Mouse (Mus musculus) heart, embryonic 10.5 days (tissue): ENCODE results near the gene Kat2a. TPM values are rescaled to one million over a fixed set of nuclear protein-coding genes. Genes with fewer than 3 reads are reported as not detected.

ENCODE experiments used
- DNase-seq: peaks from one replicate; pipeline ENCODE4 v3.0.0-alpha.2; 2017; ENCODE audit warnings: low spot score
- H3K27ac ChIP-seq: fragments of 300-500 bp; sonication (generic); 2 replicates; pipeline ENCODE4 v1.5.1; 2016; ENCODE audit warnings: mild to moderate bottlenecking
- H3K27me3 ChIP-seq: fragments of 300-500 bp; sonication (generic); 2 replicates; pipeline ENCODE4 v1.6.1; 2016; ENCODE audit warnings: mild to moderate bottlenecking; ENCODE audit not compliant: poor library complexity, insufficient read depth, severe bottlenecking
- H3K36me3 ChIP-seq: fragments of 300-500 bp; sonication (generic); 2 replicates; pipeline ENCODE4 v1.6.1; 2016; ENCODE audit warnings: mild to moderate bottlenecking, moderate library complexity
- H3K4me1 ChIP-seq: fragments of 300-500 bp; sonication (generic); 2 replicates; pipeline ENCODE4 v1.6.1; 2016; ENCODE audit warnings: mild to moderate bottlenecking
- H3K4me3 ChIP-seq: fragments of 300-500 bp; sonication (generic); 2 replicates; pipeline ENCODE4 v1.5.1; 2016; ENCODE audit warnings: mild to moderate bottlenecking, moderate library complexity
- H3K9me3 ChIP-seq: fragments of 300-500 bp; sonication (generic); 2 replicates; pipeline ENCODE4 v1.6.1; 2016; ENCODE audit warnings: mild to moderate bottlenecking, moderate library complexity
- WGBS: fragments of 180-500 bp; shearing (Covaris S2); methylation state at CpG from one replicate; pipeline ENCODE4 v1.1.7; 2016; 5-methylcytosine and 5-hydroxymethylcytosine counted together
- polyA plus RNA-seq: library from polyadenylated mRNA; unstranded; fragments of >200 nt; fragmentation: Nextera tagmentation; extraction: Ambion mirVana; gene quantifications from 2 replicates; pipeline ENCODE4 v1.2.1, GENCODE M21; 2016

Gene Kat2a
- polyA plus RNA-seq: 52.0 and 59.8 TPM in 2 replicates

GRCm38 (mm10) chr11:100711783-100712615 is at the start of gene Kat2a:
TSS of gene Kat2a (minus strand) at chr11:100712465.
- DNase-seq: peak; percentile 84
- Histone ChIP-seq H3K36me3 (peaks cover 62% of the 10 kb centered on the region), H3K4me1 (peaks cover 45% of the 10 kb centered on the region), H3K9me3 (no peaks in the 10 kb centered on the region), H3K27me3 (no peaks in the 10 kb centered on the region), H3K27ac (peak within 1 kb of the TSS; percentile 98), H3K4me3 (peak within 1 kb of the TSS; percentile 99)
- 4% methylated on average over 46 of the region's 48 CpGs for WGBS

- Histone ChIP-seq H3K4me3 (peak overlapping the region; percentile 63), H3K27ac (0 out of 2 replicates have a peak overlapping the region, but pooled peaks have one; percentile 18), H3K9me3 (no peaks in the 10 kb centered on the region), H3K27me3 (peaks cover 63% of the 10 kb centered on the region), H3K36me3 (no peaks in the 10 kb centered on the region), H3K4me1 (peaks cover 26% of the 10 kb centered on the region)
- WGBS: under 1% methylated on average over 27 of the region's 27 CpGs
- DNase-seq: peak; percentile 94
These were observed 49.3 kb upstream of the Kat2a start for GRCm38 (mm10) chr11:100761547-100762045.

- no peaks in the 10 kb centered on the region for H3K9me3 ChIP-seq
These were observed 47.5 kb upstream of the Kat2a start, which contains the start of gene Kcnh4 for GRCm38 (mm10) chr11:100759611-100760233. TSS of gene Kcnh4 (minus strand) at chr11:100759942.

GRCm38 (mm10) chr11:100758707-100759610 is 46.7 kb upstream of the Kat2a start:
- Histone ChIP-seq H3K9me3 (no peaks in the 10 kb centered on the region), H3K36me3 (no peaks in the 10 kb centered on the region), H3K4me3 (peak overlapping the region; percentile 47), H3K4me1 (peaks cover 26% of the 10 kb centered on the region), H3K27ac (no peak overlapping the region), H3K27me3 (peaks cover 90% of the 10 kb centered on the region)
- no peak for DNase-seq
- WGBS: 3% methylated on average over 35 of the region's 35 CpGs

More at GRCm38 (mm10) chr11:100759611-100760233, 47.5 kb upstream of the Kat2a start, which contains the start of gene Kcnh4:
- 2% methylated on average over 40 of the region's 51 CpGs for WGBS
- Histone ChIP-seq H3K4me1 (peaks cover 26% of the 10 kb centered on the region), H3K36me3 (no peaks in the 10 kb centered on the region), H3K27me3 (peaks cover 82% of the 10 kb centered on the region), H3K27ac (no peak within 1 kb of the TSS), H3K4me3 (peak within 1 kb of the TSS; percentile 47)
- no peak for DNase-seq

- Histone ChIP-seq H3K4me3 (no peak overlapping the region), H3K9me3 (no peaks in the 10 kb centered on the region), H3K4me1 (peaks cover 26% of the 10 kb centered on the region), H3K27ac (no peak overlapping the region), H3K27me3 (peaks cover 95% of the 10 kb centered on the region), H3K36me3 (no peaks in the 10 kb centered on the region)
- WGBS: 81% methylated on average over 12 of the region's 12 CpGs
- no peak for DNase-seq
These were observed 45.3 kb upstream of the Kat2a start for GRCm38 (mm10) chr11:100757566-100757965.

GRCm38 (mm10) chr11:100756476-100756875 is 44.2 kb upstream of the Kat2a start:
- Histone ChIP-seq H3K27me3 (peaks cover 96% of the 10 kb centered on the region), H3K4me1 (peaks cover 20% of the 10 kb centered on the region), H3K27ac (no peak overlapping the region), H3K4me3 (no peak overlapping the region), H3K9me3 (no peaks in the 10 kb centered on the region), H3K36me3 (no peaks in the 10 kb centered on the region)
- no peak for DNase-seq
- 55% methylated on average over 6 of the region's 6 CpGs for WGBS

- WGBS: 89% methylated on average over 3 of the region's 3 CpGs
- no peak overlapping the region for H3K4me3 ChIP-seq
- DNase-seq: no peak
- peaks cover 96% of the 10 kb centered on the region for H3K27me3 ChIP-seq
- H3K9me3 ChIP-seq: no peaks in the 10 kb centered on the region
- no peaks in the 10 kb centered on the region for H3K36me3 ChIP-seq
- peaks cover 11% of the 10 kb centered on the region for H3K4me1 ChIP-seq
- no peak overlapping the region for H3K27ac ChIP-seq
These were observed 42.4 kb upstream of the Kat2a start for GRCm38 (mm10) chr11:100754693-100755057.

GRCm38 (mm10) chr11:100754021-100754692 is 41.9 kb upstream of the Kat2a start:
- peaks cover 96% of the 10 kb centered on the region for H3K27me3 ChIP-seq
- WGBS: 77% methylated on average over 12 of the region's 12 CpGs
- H3K9me3 ChIP-seq: no peaks in the 10 kb centered on the region
- no peak overlapping the region for H3K27ac ChIP-seq
- no peaks in the 10 kb centered on the region for H3K36me3 ChIP-seq
- DNase-seq: no peak
- no peak overlapping the region for H3K4me3 ChIP-seq
- peaks cover 6% of the 10 kb centered on the region for H3K4me1 ChIP-seq

GRCm38 (mm10) chr11:100752294-100752693 is 40.0 kb upstream of the Kat2a start:
- Histone ChIP-seq H3K4me3 (no peak overlapping the region), H3K27ac (no peak overlapping the region), H3K27me3 (peaks cover 98% of the 10 kb centered on the region), H3K36me3 (no peaks in the 10 kb centered on the region), H3K9me3 (no peaks in the 10 kb centered on the region), H3K4me1 (no peaks in the 10 kb centered on the region)
- no peak for DNase-seq
- 36% methylated on average over 10 of the region's 10 CpGs for WGBS

GRCm38 (mm10) chr11:100750127-100750526 is 37.9 kb upstream of the Kat2a start:
- DNase-seq: no peak
- WGBS: 80% methylated on average over 16 of the region's 16 CpGs
- H3K4me1 ChIP-seq: peaks cover 8% of the 10 kb centered on the region; the same call in 1 of the 2 replicates
- H3K4me3 ChIP-seq: no peak overlapping the region
- H3K9me3 ChIP-seq: no peaks in the 10 kb centered on the region
- no peak overlapping the region for H3K27ac ChIP-seq
- H3K36me3 ChIP-seq: no peaks in the 10 kb centered on the region
- peaks cover 100% of the 10 kb centered on the region for H3K27me3 ChIP-seq

- no peak overlapping the region for H3K27ac ChIP-seq
- no peaks in the 10 kb centered on the region for H3K9me3 ChIP-seq
- no peak for DNase-seq
- peaks cover 94% of the 10 kb centered on the region for H3K27me3 ChIP-seq
- no peaks in the 10 kb centered on the region for H3K36me3 ChIP-seq
- H3K4me3 ChIP-seq: no peak overlapping the region; the same call in 1 of the 2 replicates
- WGBS: 25% methylated on average over 25 of the region's 25 CpGs
- peaks cover 8% of the 10 kb centered on the region; the same call in 1 of the 2 replicates for H3K4me1 ChIP-seq
These were observed 37.2 kb upstream of the Kat2a start for GRCm38 (mm10) chr11:100749469-100749868.

- no peak for DNase-seq
- Histone ChIP-seq H3K4me3 (no peak overlapping the region), H3K4me1 (peaks cover 8% of the 10 kb centered on the region; the same call in 1 of the 2 replicates), H3K36me3 (no peaks in the 10 kb centered on the region), H3K9me3 (no peaks in the 10 kb centered on the region), H3K27ac (no peak overlapping the region), H3K27me3 (peaks cover 90% of the 10 kb centered on the region)
- 68% methylated on average over 4 of the region's 4 CpGs for WGBS
These were observed 36.4 kb upstream of the Kat2a start for GRCm38 (mm10) chr11:100748620-100749019.
